Mouse (Mus musculus): Measurements from ENCODE around the gene Ccdc152.

GRCm38 (mm10) chr15:3270646-3271077 is 32.7 kb downstream of the Ccdc152 start:
- TF ChIP-seq CTCF (IDR thresholded peaks at IDR 0.05): no peak
- peak; percentile 100 for TF ChIP-seq POLR2A (IDR thresholded peaks at IDR 0.05; ENCODE audit: insufficient read depth, low read depth, low read length)
